ENCODE assay signal across 9 mouse cellular contexts in the genomic region with DNA sequence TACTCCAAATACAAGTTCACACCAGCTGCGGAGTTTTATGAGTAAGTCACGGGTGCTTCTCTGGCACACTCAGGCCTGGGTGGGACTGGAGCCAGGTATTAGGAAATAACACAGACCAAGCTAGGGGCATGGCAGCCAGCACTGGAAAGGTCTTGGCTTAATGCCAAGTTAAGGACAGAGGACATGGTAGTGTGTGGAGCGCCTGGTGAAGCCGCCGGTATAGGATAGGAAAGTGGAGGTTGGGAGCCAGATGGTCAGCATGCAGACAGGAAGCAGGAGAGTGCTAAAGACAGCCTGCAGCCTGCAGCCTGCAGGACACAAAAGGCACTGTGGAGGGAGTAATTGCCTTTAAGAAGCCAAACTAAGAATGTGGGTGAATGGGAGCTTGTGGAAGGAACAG. TPM values are rescaled to one million over a fixed set of nuclear protein-coding genes. Genes with fewer than 3 reads are reported as not detected.
DNase-seq lines count a peak whose midpoint lies in the region.
"Had no signal": no experiment of that assay in that cellular context is flagged by ENCODE, and none has a peak within 500 bp of the region (broad histone marks: within the 10 kb centered on the region; RNA-seq: fewer than 3 reads in every experiment).

No protein-coding gene starts in this region.

- DNase-seq in embryo, embryonic 11 days: peak; percentile 11
- DNase-seq in embryo, embryonic 10.5 days (ENCODE audit: low spot score): no peak
- peak; percentile 34 for DNase-seq in urinary bladder, adult 2 months (ENCODE audit: low spot score)
- DNase-seq in urinary bladder, postnatal 10 days (ENCODE audit: low spot score): no peak
- DNase-seq in heart, postnatal 14 days: peak; percentile 69 to 80
- DNase-seq in lung, adult 18-20 months: peak; percentile 83 to 89
- no peak for DNase-seq in thymus, postnatal 14 days
- DNase-seq in thymus, adult 18-20 months: no peak

- intact Hi-C loops in heart, postnatal 14 days (cut with DNase I): no loop called here

RNA-seq across cellular contexts. Expression of a gene that starts 13.1 kb away (rescaled TPM):
- 0.87 and 1.1 TPM in 2 replicates for polyA plus RNA-seq in urinary bladder, adult 2 months (2012; rRNA removed)
- under 1 TPM; 0.07 to 0.19 TPM for total RNA-seq in heart, postnatal 14 days (2021)
- polyA plus RNA-seq: macrophage had no signal

Comparison
In these comparisons a context has a peak if more than half of its experiments do, and no peak if none do; other contexts are left out.
1. DNase-seq: peak in embryo, embryonic 11 days (single experiment), urinary bladder, adult 2 months (single experiment), heart, postnatal 14 days (2 of 2) and lung, adult 18-20 months (2 of 2); none in embryo, embryonic 10.5 days (single experiment), urinary bladder, postnatal 10 days (single experiment), thymus, postnatal 14 days (single experiment) and thymus, adult 18-20 months (0 of 2).